Mouse (Mus musculus) liver, embryonic 11.5 days (tissue): ENCODE data around the gene 1700017B05Rik. TPM values are rescaled to one million over a fixed set of nuclear protein-coding genes. Genes with fewer than 3 reads are reported as not detected.

ENCODE experiments used
- ATAC-seq: fragments of 200-750 bp; cut with Nextera tagmentation; replicated peaks from 2 replicates; pipeline ENCODE4 v1.8.0; 2017; ENCODE audit warnings: moderate number of reproducible peaks, mild to moderate bottlenecking, moderate TSS enrichment, moderate library complexity; ENCODE audit not compliant: low FRiP score
- DNase-seq: peaks from one replicate; pipeline ENCODE4 v3.0.0-alpha.2; 2017; ENCODE audit warnings: low spot score
- H3K27ac ChIP-seq: fragments of 300-500 bp; sonication (generic); 2 replicates; pipeline ENCODE4 v1.5.1; 2014; ENCODE audit warnings: mild to moderate bottlenecking, low read depth, low read length, control low read depth
- H3K27me3 ChIP-seq: fragments of 300-500 bp; sonication (generic); replicated peaks from 2 replicates; pipeline ENCODE4 v1.6.1; 2014; ENCODE audit warnings: low read length, mixed read lengths; ENCODE audit not compliant: control insufficient read depth, insufficient read depth
- H3K36me3 ChIP-seq: fragments of 300-500 bp; sonication (generic); 2 replicates; pipeline ENCODE4 v1.6.1; 2014; ENCODE audit warnings: mild to moderate bottlenecking, low read length, moderate library complexity, mixed read lengths; ENCODE audit not compliant: control insufficient read depth, insufficient read depth
- H3K4me1 ChIP-seq: fragments of 300-500 bp; sonication (generic); replicated peaks from 2 replicates; pipeline ENCODE4 v1.6.1; 2014; ENCODE audit warnings: low read length, mixed read lengths; ENCODE audit not compliant: control insufficient read depth, insufficient read depth
- H3K4me2 ChIP-seq: fragments of 300-500 bp; sonication (generic); 2 replicates; pipeline ENCODE4 v1.6.1; 2014; ENCODE audit warnings: mild to moderate bottlenecking, control low read depth, moderate library complexity
- H3K4me3 ChIP-seq: fragments of 300-500 bp; sonication (generic); 2 replicates; pipeline ENCODE4 v1.5.1; 2014; ENCODE audit warnings: low read depth, low read length, control low read depth
- H3K9ac ChIP-seq: fragments of 300-500 bp; sonication (generic); 2 replicates; pipeline ENCODE4 v1.6.1; 2014; ENCODE audit warnings: low read depth, low read length, control low read depth
- H3K9me3 ChIP-seq: fragments of 300-500 bp; sonication (generic); 2 replicates; pipeline ENCODE4 v1.6.1; 2016; ENCODE audit warnings: low read length, inconsistent platforms, mixed read lengths; ENCODE audit not compliant: control insufficient read depth
- WGBS: fragments of 180-500 bp; shearing (Covaris S2); extraction: QIAGEN DNeasy Blood & Tissue Kit; methylation state at CpG from one replicate; pipeline ENCODE4 v1.1.7; 2014; 5-methylcytosine and 5-hydroxymethylcytosine counted together
- polyA plus RNA-seq: library from polyadenylated mRNA; unstranded; fragments of >200 nt; fragmentation: Nextera tagmentation; extraction: Ambion mirVana; gene quantifications from 2 replicates; pipeline ENCODE4 v1.2.1, GENCODE M21; 2014

The 1700017B05Rik gene
- polyA plus RNA-seq, 1 experiment from 2014 or later: 29.5 TPM

DNA sequence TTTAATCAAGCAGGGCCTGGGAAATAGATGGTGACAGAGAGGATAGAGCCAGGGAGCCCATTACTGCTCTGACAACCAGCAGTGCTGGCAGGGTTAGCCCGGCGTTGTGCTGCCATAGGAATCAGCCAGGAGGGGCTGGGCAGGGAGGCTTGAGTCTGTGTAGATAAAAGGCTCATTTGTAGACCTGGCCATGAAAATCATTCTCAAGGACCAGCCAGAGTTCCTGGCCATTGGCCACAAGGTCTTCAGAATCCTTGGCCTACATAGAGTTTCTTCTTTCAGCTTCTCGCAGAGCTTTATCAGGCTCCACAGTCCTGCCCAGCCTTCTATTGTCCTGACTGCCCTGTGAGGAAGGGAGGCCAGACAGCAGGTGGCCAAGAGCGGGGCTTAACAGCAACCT is 17.0 kb upstream of the 1700017B05Rik start:
- no peak for DNase-seq
- no peak overlapping the region for H3K27ac ChIP-seq
- peaks cover 19% of the 10 kb centered on the region for H3K4me1 ChIP-seq
- H3K9me3 ChIP-seq: no peaks in the 10 kb centered on the region
- ATAC-seq: no peak
- H3K4me2 ChIP-seq: no peak overlapping the region
- no peaks in the 10 kb centered on the region for H3K36me3 ChIP-seq
- peaks cover 9% of the 10 kb centered on the region for H3K27me3 ChIP-seq
- H3K4me3 ChIP-seq: no peak overlapping the region
- H3K9ac ChIP-seq: no peak overlapping the region
- 64% methylated on average over 4 of the region's 4 CpGs for WGBS

DNA sequence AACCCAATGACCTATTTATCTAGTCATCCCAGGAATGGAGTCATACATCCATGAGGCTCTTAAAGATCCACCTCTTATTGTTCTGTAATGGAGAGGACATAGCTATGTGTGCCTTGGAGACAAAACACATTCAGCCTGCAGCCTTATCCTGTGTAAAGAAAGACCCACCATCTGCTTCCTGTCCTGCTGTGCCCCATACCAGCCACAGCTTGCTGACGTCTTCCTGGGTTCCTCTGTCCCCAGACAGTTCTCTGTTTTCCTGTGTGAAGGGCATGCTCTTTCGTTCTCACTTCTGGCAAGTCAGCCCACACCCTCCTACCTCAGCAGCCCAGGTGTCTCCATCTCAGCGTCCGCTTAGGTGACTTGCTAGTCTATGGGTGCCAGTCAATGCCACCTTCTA is 15.9 kb upstream of the 1700017B05Rik start:
- ATAC-seq (no peak), DNase-seq (no peak)
- no peaks in the 10 kb centered on the region for H3K9me3 ChIP-seq
- no peaks in the 10 kb centered on the region for H3K36me3 ChIP-seq
- no peak overlapping the region for H3K4me2 ChIP-seq
- no peak overlapping the region for H3K27ac ChIP-seq
- H3K4me1 ChIP-seq: peaks cover 20% of the 10 kb centered on the region
- H3K27me3 ChIP-seq: peaks cover 9% of the 10 kb centered on the region
- no peak overlapping the region for H3K4me3 ChIP-seq
- H3K9ac ChIP-seq: no peak overlapping the region
- whole genome bisulfite sequencing: 30% methylated on average over 4 of the region's 4 CpGs

DNA sequence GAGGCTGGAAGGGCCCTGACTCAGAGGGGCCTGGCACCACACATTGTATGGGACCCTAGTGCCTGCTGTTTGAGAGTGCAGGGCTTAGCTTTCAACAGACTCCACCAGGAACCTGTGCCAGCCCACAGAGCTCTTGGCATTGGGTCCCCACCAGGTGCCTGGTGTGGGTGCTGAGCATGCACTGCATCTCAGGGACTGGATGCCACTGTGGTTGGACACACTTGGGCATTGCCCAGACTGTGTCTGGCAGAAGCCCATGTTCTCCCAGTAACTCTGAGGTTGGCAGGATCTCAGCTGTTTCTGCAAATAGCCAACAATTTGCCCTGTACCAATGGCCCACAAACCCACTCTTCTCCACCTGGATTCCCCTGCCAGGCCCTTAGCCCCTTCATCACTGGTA is 13.9 kb upstream of the 1700017B05Rik start:
- Histone ChIP-seq H3K4me1 (peaks cover 24% of the 10 kb centered on the region), H3K27ac (no peak overlapping the region), H3K4me2 (no peak overlapping the region), H3K27me3 (peaks cover 3% of the 10 kb centered on the region; the same call in 1 of the 2 replicates), H3K36me3 (no peaks in the 10 kb centered on the region), H3K9me3 (no peaks in the 10 kb centered on the region), H3K4me3 (no peak overlapping the region), H3K9ac (no peak overlapping the region)
- no peak for ATAC-seq
- DNase-seq: no peak

DNA sequence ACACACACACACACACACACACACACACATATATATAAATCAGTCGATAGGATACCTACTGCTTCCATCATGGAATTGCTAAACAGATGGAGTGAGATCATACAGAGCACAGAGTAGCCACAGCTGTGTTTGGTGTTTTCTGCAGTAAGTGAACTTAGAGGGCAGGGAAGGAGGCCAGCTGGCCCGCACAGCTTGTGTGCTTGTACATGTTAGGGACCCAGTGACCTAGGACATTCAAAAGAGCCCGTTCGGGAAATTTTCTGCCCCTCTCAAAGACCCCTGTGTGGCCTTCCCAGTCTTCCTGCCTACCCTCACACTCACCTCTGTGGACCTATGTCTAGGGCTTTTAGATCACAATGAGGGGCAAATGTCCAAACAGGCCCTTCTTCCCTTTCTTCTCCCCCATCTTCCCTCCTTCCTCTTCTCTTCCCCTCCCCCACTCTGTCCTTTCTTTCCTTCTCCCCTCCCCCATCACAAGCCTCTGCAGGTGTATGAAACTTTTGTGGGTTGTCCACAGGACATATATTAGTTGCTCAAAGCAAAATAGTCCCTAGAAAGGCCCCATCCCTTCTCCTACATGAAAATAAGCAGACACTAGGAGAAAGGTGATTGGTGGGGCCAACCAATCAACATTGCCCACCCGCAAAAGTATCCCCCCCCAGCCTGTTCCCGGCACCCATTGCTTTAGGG is 11.5 kb upstream of the 1700017B05Rik start:
- Histone ChIP-seq H3K4me3 (no peak overlapping the region), H3K4me1 (peaks cover 16% of the 10 kb centered on the region), H3K27me3 (peaks cover 2% of the 10 kb centered on the region; the same call in 1 of the 2 replicates), H3K9me3 (no peaks in the 10 kb centered on the region), H3K4me2 (no peak overlapping the region), H3K9ac (no peak overlapping the region), H3K36me3 (no peaks in the 10 kb centered on the region), H3K27ac (no peak overlapping the region)
- no peak for ATAC-seq
- 44% methylated on average over 6 of the region's 6 CpGs for WGBS
- DNase-seq: no peak

- no peaks in the 10 kb centered on the region for H3K9me3 ChIP-seq
- ATAC-seq (no peak), DNase-seq (no peak)
- H3K4me1 ChIP-seq: peaks cover 13% of the 10 kb centered on the region
- 27% methylated on average over 8 of the region's 8 CpGs for WGBS
- H3K36me3 ChIP-seq: no peaks in the 10 kb centered on the region
- H3K27me3 ChIP-seq: peaks cover 2% of the 10 kb centered on the region; the same call in 1 of the 2 replicates
- no peak overlapping the region for H3K4me2 ChIP-seq
- H3K9ac ChIP-seq: no peak overlapping the region
- no peak overlapping the region for H3K4me3 ChIP-seq
- H3K27ac ChIP-seq: no peak overlapping the region
These were observed 10.7 kb upstream of the 1700017B05Rik start for GRCm38 (mm10) chr9:57272902-57273804.

DNA sequence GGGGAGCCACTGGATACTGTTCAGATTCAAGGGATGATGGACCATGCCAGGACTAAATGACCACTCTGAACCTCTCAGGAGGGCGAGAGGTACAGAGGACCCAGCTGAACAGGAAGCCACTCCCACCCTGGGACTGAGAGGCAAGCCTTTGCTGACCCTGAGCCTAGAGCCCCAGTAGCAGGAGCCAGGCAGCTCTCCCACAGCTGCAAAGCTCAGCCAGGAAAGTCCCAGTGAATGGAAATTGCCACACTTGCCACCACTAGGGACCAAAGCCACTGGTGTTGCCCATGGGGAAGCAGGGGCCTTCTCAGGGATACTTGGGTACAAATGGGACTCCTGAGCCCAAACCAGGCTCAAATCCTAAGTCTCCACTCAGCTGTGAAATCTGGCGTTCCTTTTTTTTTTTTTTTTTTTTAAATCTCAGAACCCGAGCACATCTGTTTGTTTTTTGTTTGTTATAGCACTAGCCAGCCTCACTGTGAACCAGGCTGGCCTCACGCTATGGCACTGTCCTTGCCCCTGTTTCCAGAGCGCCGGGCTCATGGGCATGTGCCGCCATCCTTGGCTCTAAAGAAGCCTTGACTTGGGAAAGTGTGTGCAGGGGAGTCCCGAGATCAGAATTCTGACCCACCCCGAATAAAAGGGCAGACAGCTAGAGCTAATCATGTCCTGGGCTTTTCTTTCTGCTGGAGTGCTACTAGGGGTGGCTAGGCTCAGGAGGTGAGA is 9.6 kb upstream of the 1700017B05Rik start:
- ATAC-seq (no peak), DNase-seq (no peak)
- Histone ChIP-seq H3K4me2 (no peak overlapping the region), H3K27me3 (peaks cover 2% of the 10 kb centered on the region; the same call in 1 of the 2 replicates), H3K4me3 (no peak overlapping the region), H3K4me1 (peaks cover 24% of the 10 kb centered on the region), H3K9ac (no peak overlapping the region), H3K27ac (no peak overlapping the region), H3K36me3 (no peaks in the 10 kb centered on the region), H3K9me3 (no peaks in the 10 kb centered on the region)
- WGBS: 38% methylated on average over 9 of the region's 9 CpGs

GRCm38 (mm10) chr9:57271081-57271480 is 8.7 kb upstream of the 1700017B05Rik start:
- H3K4me1 ChIP-seq: peaks cover 25% of the 10 kb centered on the region
- 55% methylated on average over 1 of the region's 1 CpGs for WGBS

DNA sequence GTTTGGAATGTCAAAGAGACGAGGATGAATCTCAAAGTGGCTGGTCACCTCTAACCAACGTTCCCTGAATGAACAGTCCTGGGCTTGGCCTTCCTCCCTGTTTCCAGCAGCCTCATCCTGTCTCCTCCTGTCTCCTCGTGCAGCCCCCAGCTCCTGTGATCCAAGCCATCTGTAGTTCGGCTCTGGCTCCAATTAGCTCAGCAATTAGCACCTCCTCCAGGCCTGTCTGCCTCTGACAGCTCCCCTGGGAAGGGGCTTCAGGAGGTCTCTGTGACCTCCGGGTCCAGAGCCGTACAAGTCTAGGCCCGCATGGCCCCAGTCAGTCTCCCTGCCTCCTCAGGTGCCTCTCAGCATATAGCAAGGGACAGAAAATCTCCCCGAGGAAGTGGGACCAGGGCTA is 8.0 kb upstream of the 1700017B05Rik start:
- no peak overlapping the region for H3K9ac ChIP-seq
- H3K36me3 ChIP-seq: no peaks in the 10 kb centered on the region
- ATAC-seq: no peak
- H3K9me3 ChIP-seq: no peaks in the 10 kb centered on the region
- H3K27me3 ChIP-seq: 0 out of 2 replicates have a peak, but pooled peaks cover 2% of the 10 kb centered on the region
- H3K4me3 ChIP-seq: no peak overlapping the region
- no peak overlapping the region for H3K27ac ChIP-seq
- H3K4me2 ChIP-seq: no peak overlapping the region
- WGBS: 40% methylated on average over 8 of the region's 8 CpGs
- no peak for DNase-seq
- H3K4me1 ChIP-seq: peaks cover 26% of the 10 kb centered on the region

More at GRCm38 (mm10) chr9:57271081-57271480, 8.7 kb upstream of the 1700017B05Rik start:
- H3K9ac ChIP-seq: no peak overlapping the region
- no peak overlapping the region for H3K4me2 ChIP-seq
- no peaks in the 10 kb centered on the region for H3K36me3 ChIP-seq
- ATAC-seq (no peak), DNase-seq (no peak)
- no peak overlapping the region for H3K27ac ChIP-seq
- peaks cover 2% of the 10 kb centered on the region; the same call in 1 of the 2 replicates for H3K27me3 ChIP-seq
- no peak overlapping the region for H3K4me3 ChIP-seq
- H3K9me3 ChIP-seq: no peaks in the 10 kb centered on the region
